Mouse (Mus musculus) lung, adult 2 months (tissue): ENCODE results near the gene Galnt7. TPM values are rescaled to one million over a fixed set of nuclear protein-coding genes. Genes with fewer than 3 reads are reported as not detected.

Experiments used
- DNase-seq: peaks from one replicate; pipeline ENCODE4 v3.0.0; 2022
- H3K4me1 ChIP-seq: fragments of 200-500 bp; 2 replicates; pipeline ENCODE4 v1.6.1; 2011; ENCODE audit warnings: low read length; ENCODE audit not compliant: control insufficient read depth, insufficient read depth
- H3K4me3 ChIP-seq: fragments of 200-500 bp; replicated peaks from 2 replicates; pipeline ENCODE3; 2011; ENCODE audit warnings: low read depth, mild to moderate bottlenecking, control low read depth, low read length; ENCODE audit errors: extremely low read depth
- CTCF ChIP-seq: fragments of 200-500 bp; IDR thresholded peaks from 2 replicates; pipeline ENCODE4 v1.5.1; 2011; ENCODE audit warnings: mild to moderate bottlenecking, low read length, control low read depth; ENCODE audit not compliant: insufficient read depth
- POLR2A ChIP-seq: fragments of 200-500 bp; IDR thresholded peaks from 2 replicates; pipeline ENCODE4 v1.6.1; 2011; ENCODE audit warnings: low read depth, mild to moderate bottlenecking, control low read depth, low read length, borderline replicate concordance; ENCODE audit errors: extremely low read depth
- WGBS: fragments of 180-500 bp; shearing (Covaris S2); methylation state at CpG from one replicate; pipeline ENCODE4 v1.1.7; 2018; 5-methylcytosine and 5-hydroxymethylcytosine counted together
- polyA plus RNA-seq: library from polyadenylated mRNA; depleted of rRNA; stranded (reverse); fragments of >200 nt; gene quantifications from 2 replicates; pipeline ENCODE4 v1.2.3, GENCODE M21; 2012

The Galnt7 gene
- polyA plus RNA-seq, 1 experiment: 2.0 TPM

GRCm38 (mm10) chr8:57552102-57553032 is 100.5 kb downstream of the Galnt7 start:
- WGBS: 80% methylated on average over 14 of the region's 14 CpGs
- DNase-seq: no peak
- H3K4me1 ChIP-seq: no peaks in the 10 kb centered on the region
- TF ChIP-seq POLR2A (no peak), CTCF (no peak)
- no peak overlapping the region for H3K4me3 ChIP-seq

- H3K4me1 ChIP-seq: no peaks in the 10 kb centered on the region
- H3K4me3 ChIP-seq: no peak overlapping the region
- TF ChIP-seq CTCF: no peak
- TF ChIP-seq POLR2A: no peak
- DNase-seq: no peak
- 67% methylated on average over 12 of the region's 12 CpGs for WGBS
Observed at GRCm38 (mm10) chr8:57547581-57547980, 105.3 kb downstream of the Galnt7 start.

- DNase-seq: no peak
- no peaks in the 10 kb centered on the region for H3K4me1 ChIP-seq
- no peak for TF ChIP-seq CTCF
- TF ChIP-seq POLR2A: no peak
- no peak overlapping the region for H3K4me3 ChIP-seq
- 87% methylated on average over 3 of the region's 3 CpGs for WGBS
Observed at GRCm38 (mm10) chr8:57546834-57547233, 106.0 kb downstream of the Galnt7 start.

GRCm38 (mm10) chr8:57546401-57546800 is 106.4 kb downstream of the Galnt7 start:
- 71% methylated on average over 3 of the region's 3 CpGs for WGBS
- Histone ChIP-seq H3K4me1 (no peaks in the 10 kb centered on the region; the same call in 1 of the 2 replicates), H3K4me3 (no peak overlapping the region)
- TF ChIP-seq POLR2A (no peak), CTCF (no peak)
- DNase-seq: no peak

GRCm38 (mm10) chr8:57541405-57541804 is 111.4 kb downstream of the Galnt7 start:
- TF ChIP-seq POLR2A (no peak), CTCF (no peak)
- 56% methylated on average over 9 of the region's 9 CpGs for WGBS
- peaks cover 2% of the 10 kb centered on the region; the same call in 1 of the 2 replicates for H3K4me1 ChIP-seq
- no peak overlapping the region for H3K4me3 ChIP-seq
- DNase-seq: no peak

- TF ChIP-seq CTCF (no peak), POLR2A (no peak)
- 75% methylated on average over 11 of the region's 11 CpGs for WGBS
- Histone ChIP-seq H3K4me1 (peaks cover 2% of the 10 kb centered on the region; the same call in 1 of the 2 replicates), H3K4me3 (no peak overlapping the region)
- DNase-seq: no peak
Observed at GRCm38 (mm10) chr8:57540951-57541350, 111.9 kb downstream of the Galnt7 start.

- peak; percentile 55 for DNase-seq
- TF ChIP-seq CTCF: peak; percentile 49
- no peak for TF ChIP-seq POLR2A
- no peak overlapping the region for H3K4me3 ChIP-seq
Observed at GRCm38 (mm10) chr8:57540110-57540838, 112.6 kb downstream of the Galnt7 start.

GRCm38 (mm10) chr8:57538601-57539000 is 114.2 kb downstream of the Galnt7 start:
- no peak for TF ChIP-seq POLR2A
- TF ChIP-seq CTCF: no peak
- Histone ChIP-seq H3K4me1 (peaks cover 2% of the 10 kb centered on the region; the same call in 1 of the 2 replicates), H3K4me3 (no peak overlapping the region)
- DNase-seq: no peak
- 87% methylated on average over 7 of the region's 7 CpGs for WGBS

More at GRCm38 (mm10) chr8:57540110-57540838, 112.6 kb downstream of the Galnt7 start:
- WGBS: 45% methylated on average over 12 of the region's 12 CpGs
- peaks cover 2% of the 10 kb centered on the region; the same call in 1 of the 2 replicates for H3K4me1 ChIP-seq

- WGBS: 86% methylated on average over 6 of the region's 6 CpGs
- TF ChIP-seq POLR2A (no peak), CTCF (no peak)
- no peak for DNase-seq
- Histone ChIP-seq H3K4me3 (no peak overlapping the region), H3K4me1 (peaks cover 2% of the 10 kb centered on the region; the same call in 1 of the 2 replicates)
Observed at GRCm38 (mm10) chr8:57536167-57536566, 116.7 kb downstream of the Galnt7 start.

GRCm38 (mm10) chr8:57534495-57534894 is 118.3 kb downstream of the Galnt7 start:
- Histone ChIP-seq H3K4me3 (no peak overlapping the region), H3K4me1 (no peaks in the 10 kb centered on the region; the same call in 1 of the 2 replicates)
- WGBS: 80% methylated on average over 4 of the region's 4 CpGs
- TF ChIP-seq CTCF (no peak), POLR2A (no peak)
- no peak for DNase-seq
